Mouse (Mus musculus) cortical plate, adult 2 months (tissue): Measurements from ENCODE around the gene Camta1.

ENCODE experiments used
- CTCF ChIP-seq: fragments of 200-500 bp; IDR thresholded peaks from 2 replicates; pipeline ENCODE4 v1.5.1; 2011; ENCODE audit warnings: mild to moderate bottlenecking, control low read depth, low read length; ENCODE audit not compliant: insufficient read depth; ENCODE audit errors: extremely low read depth
- POLR2A ChIP-seq: fragments of 200-500 bp; IDR thresholded peaks from 2 replicates; pipeline ENCODE4 v1.6.1; 2011; ENCODE audit warnings: mild to moderate bottlenecking, low read length, control low read depth; ENCODE audit not compliant: insufficient read depth; ENCODE audit errors: extremely low read depth

DNA sequence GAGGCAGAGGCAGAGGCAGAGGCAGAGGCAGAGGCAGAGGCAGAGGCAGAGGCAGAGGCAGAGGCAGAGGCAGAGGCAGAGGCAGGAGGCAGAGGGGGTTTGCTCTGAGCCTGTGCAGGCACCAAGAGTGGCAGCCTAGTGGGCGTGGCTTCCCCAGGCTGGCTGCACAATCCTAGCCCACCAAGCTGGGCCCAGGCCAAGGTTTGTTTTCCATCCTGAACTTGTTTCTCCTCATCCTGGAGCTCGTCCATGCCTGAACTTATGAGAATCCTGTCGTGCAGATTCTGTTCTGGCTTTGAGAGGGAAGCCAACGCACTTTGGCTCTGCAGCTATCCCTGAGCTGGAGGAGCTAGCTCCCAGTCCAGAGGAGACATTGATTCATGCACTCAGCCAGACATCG, 123.4 kb downstream of the Camta1 start:
- no peak for TF ChIP-seq CTCF
- no peak for TF ChIP-seq POLR2A
